Mouse (Mus musculus): Measurements from ENCODE around the gene Ptpre. TPM values are rescaled to one million over a fixed set of nuclear protein-coding genes. Genes with fewer than 3 reads are reported as not detected.

The Ptpre gene
- total and polyA plus RNA-seq, 2 experiments from 2014 or later: 2.0 to 4.0 TPM

DNA sequence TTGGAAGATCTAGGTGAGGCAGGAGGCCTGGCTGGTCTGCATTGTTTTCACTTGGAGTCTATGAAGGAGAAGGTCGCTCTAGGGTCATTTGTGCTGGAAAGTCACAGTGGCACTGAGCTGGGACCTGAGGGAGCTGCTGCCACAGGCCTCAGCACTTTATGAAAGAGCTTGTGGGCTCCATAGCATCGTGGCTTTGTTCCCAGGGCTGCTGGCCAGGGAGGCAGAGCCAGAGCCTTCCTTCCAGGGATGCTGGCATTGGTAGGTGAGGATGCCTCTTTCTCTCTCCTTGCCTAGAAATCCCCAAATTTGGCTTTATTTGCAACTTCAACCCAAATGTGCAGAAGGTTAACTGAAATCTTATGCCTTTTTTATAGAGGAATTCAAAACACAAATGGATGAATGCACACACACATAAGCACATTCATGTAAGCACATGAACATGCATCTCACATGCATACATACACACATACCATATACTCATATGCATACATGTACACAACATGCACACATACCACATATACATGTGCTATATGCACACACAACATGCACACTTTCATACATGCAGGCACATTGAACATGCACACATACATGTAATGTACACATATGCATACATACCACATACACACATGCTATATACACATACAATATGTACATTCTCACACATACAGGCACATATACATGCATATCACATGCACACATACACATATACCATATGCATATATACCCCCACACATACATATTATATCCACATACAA lies 50.7 kb downstream of the Ptpre start:
- H3K27ac ChIP-seq (ENCODE audit: low read depth): no peak overlapping the region
- no peaks in the 10 kb centered on the region for H3K9me3 ChIP-seq (replicated peaks; ENCODE audit: control insufficient read depth, low read length)
- H3K36me3 ChIP-seq (replicated peaks; ENCODE audit: control insufficient read depth, insufficient read depth, low read length): no peaks in the 10 kb centered on the region
- ATAC-seq (ENCODE audit: insufficient read depth, low read depth) (no peak), DNase-seq (ENCODE audit: low spot score) (no peak)
- H3K4me1 ChIP-seq (ENCODE audit: control insufficient read depth, insufficient read depth): no peaks in the 10 kb centered on the region
- H3K27me3 ChIP-seq (ENCODE audit: control insufficient read depth, insufficient read depth, low read length): no peaks in the 10 kb centered on the region
- no peak overlapping the region for H3K4me2 ChIP-seq (ENCODE audit: low read depth, low read length)
- H3K4me3 ChIP-seq (ENCODE audit: low read depth, low read length): no peak overlapping the region
- 40% methylated on average over 2 of the region's 2 CpGs for WGBS
- H3K9ac ChIP-seq (replicated peaks; ENCODE audit: low read depth, low read length): no peak overlapping the region
- no peak for TF ChIP-seq CTCF (IDR thresholded peaks at IDR 0.05; ENCODE audit: low read depth)
- TF ChIP-seq EP300 (IDR thresholded peaks at IDR 0.05; ENCODE audit: low read depth): no peak

DNA sequence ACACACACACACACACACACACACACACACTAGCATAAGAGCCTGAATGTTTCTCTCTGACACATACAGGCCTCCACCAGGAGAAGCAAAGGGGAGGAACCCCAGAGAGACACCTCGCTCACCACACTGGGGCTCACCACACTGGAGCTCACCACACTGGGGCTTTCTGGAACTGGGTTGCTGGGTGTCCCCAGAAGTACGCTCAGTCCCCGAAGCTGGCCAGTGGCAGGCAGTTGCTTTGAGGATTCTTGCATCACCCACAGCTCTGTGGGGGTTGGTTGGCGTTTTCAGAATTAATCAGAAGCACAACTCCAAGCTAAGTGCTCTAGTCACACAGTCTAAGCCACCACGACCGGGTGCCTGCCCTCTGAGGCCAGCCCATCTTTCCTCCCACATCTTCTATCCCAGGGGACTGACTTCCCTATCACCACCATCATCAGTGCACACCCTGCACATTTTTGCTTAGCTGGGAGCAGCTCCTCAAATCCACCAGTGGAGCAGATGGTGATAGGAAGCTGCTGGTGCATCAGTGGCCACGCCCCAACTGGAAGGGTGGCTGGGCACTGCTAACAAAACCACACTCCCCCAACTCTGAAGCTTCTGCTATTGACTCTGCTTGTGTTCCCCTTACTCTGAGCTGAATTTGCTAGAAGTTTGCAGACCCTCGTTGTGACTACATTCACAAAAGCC lies 51.5 kb downstream of the Ptpre start:
- Histone ChIP-seq H3K4me2 (ENCODE audit: low read depth, low read length) (no peak overlapping the region), H3K9me3 (replicated peaks; ENCODE audit: control insufficient read depth, low read length) (no peaks in the 10 kb centered on the region), H3K9ac (replicated peaks; ENCODE audit: low read depth, low read length) (no peak overlapping the region), H3K4me3 (ENCODE audit: low read depth, low read length) (no peak overlapping the region), H3K4me1 (ENCODE audit: control insufficient read depth, insufficient read depth) (no peaks in the 10 kb centered on the region), H3K27me3 (ENCODE audit: control insufficient read depth, insufficient read depth, low read length) (no peaks in the 10 kb centered on the region), H3K36me3 (replicated peaks; ENCODE audit: control insufficient read depth, insufficient read depth, low read length) (no peaks in the 10 kb centered on the region), H3K27ac (ENCODE audit: low read depth) (no peak overlapping the region)
- DNase-seq (ENCODE audit: low spot score) (no peak), ATAC-seq (ENCODE audit: insufficient read depth, low read depth) (no peak)
- TF ChIP-seq EP300 (IDR thresholded peaks at IDR 0.05; ENCODE audit: low read depth): no peak
- no peak for TF ChIP-seq CTCF (IDR thresholded peaks at IDR 0.05; ENCODE audit: low read depth)
- WGBS: 64% methylated on average over 8 of the region's 8 CpGs

DNA sequence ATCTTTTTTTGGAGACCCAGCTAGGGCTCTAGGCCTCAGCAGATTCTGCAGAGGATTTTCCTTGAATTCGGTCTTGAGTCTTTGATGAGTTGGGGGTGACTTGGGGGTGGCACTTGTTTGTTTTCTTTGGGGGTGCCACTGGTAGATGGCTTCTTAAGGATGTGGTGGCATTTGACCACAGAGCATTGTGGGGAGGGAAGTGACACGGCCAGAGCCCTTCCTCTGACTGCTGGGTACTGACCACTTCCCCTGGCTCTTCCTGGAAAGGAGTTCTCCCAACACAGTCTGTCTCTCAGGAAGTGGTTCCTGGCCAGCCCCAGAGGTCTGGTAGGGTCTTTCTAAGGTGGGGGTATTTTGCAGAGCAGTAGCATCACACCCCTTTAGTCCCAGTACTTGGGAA lies 54.2 kb downstream of the Ptpre start:
- no peak for TF ChIP-seq EP300 (IDR thresholded peaks at IDR 0.05; ENCODE audit: low read depth)
- no peak for TF ChIP-seq CTCF (IDR thresholded peaks at IDR 0.05; ENCODE audit: low read depth)
- no peak overlapping the region for H3K4me3 ChIP-seq (ENCODE audit: low read depth, low read length)
- H3K4me1 ChIP-seq (ENCODE audit: control insufficient read depth, insufficient read depth): peaks cover 2% of the 10 kb centered on the region; the same call in 1 of the 2 replicates
- H3K27me3 ChIP-seq (ENCODE audit: control insufficient read depth, insufficient read depth, low read length): peaks cover 5% of the 10 kb centered on the region; the same call in 1 of the 2 replicates
- no peak for ATAC-seq (ENCODE audit: insufficient read depth, low read depth)
- H3K27ac ChIP-seq (ENCODE audit: low read depth): no peak overlapping the region
- H3K36me3 ChIP-seq (replicated peaks; ENCODE audit: control insufficient read depth, insufficient read depth, low read length): no peaks in the 10 kb centered on the region
- no peak overlapping the region for H3K9ac ChIP-seq (replicated peaks; ENCODE audit: low read depth, low read length)
- DNase-seq (ENCODE audit: low spot score): no peak
- no peak overlapping the region for H3K4me2 ChIP-seq (ENCODE audit: low read depth, low read length)
- H3K9me3 ChIP-seq (replicated peaks; ENCODE audit: control insufficient read depth, low read length): no peaks in the 10 kb centered on the region
- WGBS: 85% methylated on average over 2 of the region's 2 CpGs

DNA sequence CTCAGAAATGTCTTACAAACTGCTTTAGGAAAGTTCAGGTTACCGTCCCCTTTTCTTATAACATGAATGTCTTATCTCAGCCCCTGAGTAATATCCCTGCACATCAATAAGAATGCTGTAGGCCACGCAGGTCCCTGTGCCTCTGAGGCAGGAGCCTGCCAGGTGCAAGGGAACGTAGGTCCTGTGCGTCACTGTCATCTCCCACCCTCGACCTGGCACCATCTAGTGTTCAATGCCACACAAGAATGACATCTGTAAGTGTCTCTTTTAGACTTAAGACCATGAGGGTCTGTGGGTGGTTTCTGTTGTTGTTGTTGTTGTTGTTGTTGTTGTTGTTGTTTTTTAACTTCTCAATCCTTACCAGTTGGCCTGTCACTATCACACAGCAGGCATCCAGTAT lies 56.0 kb downstream of the Ptpre start:
- Histone ChIP-seq H3K4me1 (ENCODE audit: control insufficient read depth, insufficient read depth) (peaks cover 20% of the 10 kb centered on the region), H3K36me3 (replicated peaks; ENCODE audit: control insufficient read depth, insufficient read depth, low read length) (no peaks in the 10 kb centered on the region), H3K27ac (ENCODE audit: low read depth) (no peak overlapping the region), H3K9me3 (replicated peaks; ENCODE audit: control insufficient read depth, low read length) (no peaks in the 10 kb centered on the region), H3K9ac (replicated peaks; ENCODE audit: low read depth, low read length) (no peak overlapping the region), H3K27me3 (ENCODE audit: control insufficient read depth, insufficient read depth, low read length) (peaks cover 5% of the 10 kb centered on the region; the same call in 1 of the 2 replicates), H3K4me3 (ENCODE audit: low read depth, low read length) (no peak overlapping the region), H3K4me2 (ENCODE audit: low read depth, low read length) (no peak overlapping the region)
- ATAC-seq (ENCODE audit: insufficient read depth, low read depth) (no peak), DNase-seq (ENCODE audit: low spot score) (no peak)
- TF ChIP-seq EP300 (IDR thresholded peaks at IDR 0.05; ENCODE audit: low read depth) (no peak), CTCF (IDR thresholded peaks at IDR 0.05; ENCODE audit: low read depth) (no peak)
- 67% methylated on average over 5 of the region's 5 CpGs for WGBS

DNA sequence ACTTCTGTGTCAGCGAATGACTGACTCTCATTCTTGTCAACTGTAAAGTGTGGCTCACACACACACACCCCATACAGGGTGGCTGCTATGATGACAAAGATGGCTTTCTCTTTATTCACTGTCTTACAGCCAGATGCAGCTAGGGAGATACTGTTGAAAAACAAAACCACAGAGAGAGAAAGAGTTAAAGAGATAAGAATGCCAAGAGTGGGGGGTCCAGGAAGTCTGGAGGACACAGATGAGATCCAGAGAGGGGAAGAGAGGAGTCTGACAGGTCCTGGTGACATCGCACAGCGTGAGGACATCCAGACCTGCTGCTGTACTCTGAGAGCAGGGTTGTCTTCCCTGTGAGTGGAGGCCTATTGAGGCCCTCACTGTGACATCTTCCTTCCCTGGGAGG lies 56.5 kb downstream of the Ptpre start:
- no peak for DNase-seq (ENCODE audit: low spot score)
- H3K4me3 ChIP-seq (ENCODE audit: low read depth, low read length): no peak overlapping the region
- no peak overlapping the region for H3K4me2 ChIP-seq (ENCODE audit: low read depth, low read length)
- H3K4me1 ChIP-seq (ENCODE audit: control insufficient read depth, insufficient read depth): peaks cover 25% of the 10 kb centered on the region
- H3K9ac ChIP-seq (replicated peaks; ENCODE audit: low read depth, low read length): no peak overlapping the region
- WGBS: 48% methylated on average over 3 of the region's 3 CpGs
- H3K36me3 ChIP-seq (replicated peaks; ENCODE audit: control insufficient read depth, insufficient read depth, low read length): no peaks in the 10 kb centered on the region
- TF ChIP-seq CTCF (IDR thresholded peaks at IDR 0.05; ENCODE audit: low read depth) (no peak), EP300 (IDR thresholded peaks at IDR 0.05; ENCODE audit: low read depth) (no peak)
- peaks cover 5% of the 10 kb centered on the region; the same call in 1 of the 2 replicates for H3K27me3 ChIP-seq (ENCODE audit: control insufficient read depth, insufficient read depth, low read length)
- peak; percentile 10; the same call in 1 of the 2 replicates for ATAC-seq (ENCODE audit: insufficient read depth, low read depth)
- H3K27ac ChIP-seq (ENCODE audit: low read depth): no peak overlapping the region
- no peaks in the 10 kb centered on the region for H3K9me3 ChIP-seq (replicated peaks; ENCODE audit: control insufficient read depth, low read length)

Measured in heart, postnatal 0 days (tissue).